Mouse (Mus musculus) hindbrain, embryonic 11.5 days (tissue): ENCODE results near the gene Scaf8. TPM values are rescaled to one million over a fixed set of nuclear protein-coding genes. Genes with fewer than 3 reads are reported as not detected.

Experiments used
- ATAC-seq: fragments of 200-750 bp; cut with Nextera tagmentation; 2 replicates; pipeline ENCODE4 v1.8.0; 2017; ENCODE audit warnings: mild to moderate bottlenecking, moderate TSS enrichment, moderate library complexity; ENCODE audit not compliant: low FRiP score
- DNase-seq: peaks from one replicate; pipeline ENCODE4 v3.0.0-alpha.2; 2015; ENCODE audit warnings: low spot score
- H3K27ac ChIP-seq: fragments of 300-500 bp; sonication (generic); 2 replicates; pipeline ENCODE4 v1.5.1; 2014; ENCODE audit warnings: mild to moderate bottlenecking, low read depth, low read length
- H3K27me3 ChIP-seq: fragments of 300-500 bp; sonication (generic); 2 replicates; pipeline ENCODE4 v1.6.1; 2014; ENCODE audit warnings: mild to moderate bottlenecking, low read length, moderate library complexity, mixed read lengths; ENCODE audit not compliant: control insufficient read depth, insufficient read depth
- H3K36me3 ChIP-seq: fragments of 300-500 bp; sonication (generic); 2 replicates; pipeline ENCODE4 v1.6.1; 2014; ENCODE audit warnings: mild to moderate bottlenecking, low read length, moderate library complexity, mixed read lengths; ENCODE audit not compliant: control insufficient read depth, insufficient read depth
- H3K4me1 ChIP-seq: fragments of 300-500 bp; sonication (generic); replicated peaks from 2 replicates; pipeline ENCODE4 v1.6.1; 2014; ENCODE audit warnings: low read length, mixed read lengths; ENCODE audit not compliant: control insufficient read depth, insufficient read depth
- H3K4me2 ChIP-seq: fragments of 300-500 bp; sonication (generic); replicated peaks from 2 replicates; pipeline ENCODE4 v1.6.1; 2014; ENCODE audit warnings: mild to moderate bottlenecking, low read depth, low read length
- H3K4me3 ChIP-seq: fragments of 300-500 bp; sonication (generic); 2 replicates; pipeline ENCODE4 v1.5.1; 2014; ENCODE audit warnings: low read depth, low read length
- H3K9ac ChIP-seq: fragments of 300-500 bp; sonication (generic); 2 replicates; pipeline ENCODE4 v1.6.1; 2014; ENCODE audit warnings: low read depth, low read length
- H3K9me3 ChIP-seq: fragments of 300-500 bp; sonication (generic); 2 replicates; pipeline ENCODE4 v1.6.1; 2016; ENCODE audit warnings: low read length; ENCODE audit not compliant: control insufficient read depth
- WGBS: fragments of 180-500 bp; shearing (Covaris S2); extraction: QIAGEN DNeasy Blood & Tissue Kit; methylation state at CpG from one replicate; pipeline ENCODE4 v1.1.7; 2014; 5-methylcytosine and 5-hydroxymethylcytosine counted together
- polyA plus RNA-seq: library from polyadenylated mRNA; unstranded; fragments of >200 nt; fragmentation: Nextera tagmentation; extraction: Ambion mirVana; gene quantifications from 2 replicates; pipeline ENCODE4 v1.2.1, GENCODE M21; 2014

The Scaf8 gene
- polyA plus RNA-seq, 1 experiment from 2014 or later, result 24.3 TPM

GRCm38 (mm10) chr17:3244881-3245739 is 130.3 kb downstream of the Scaf8 start:
- H3K4me2 ChIP-seq, result no peak overlapping the region
- H3K9ac ChIP-seq, result no peak overlapping the region
- no peak for ATAC-seq
- DNase-seq, result no peak
- 0 out of 2 replicates have a peak overlapping the region, but pooled peaks have one; percentile 49 for H3K27ac ChIP-seq
- peaks cover 8% of the 10 kb centered on the region; the same call in 1 of the 2 replicates for H3K4me1 ChIP-seq
- H3K27me3 ChIP-seq, result no peaks in the 10 kb centered on the region
- H3K36me3 ChIP-seq, result no peaks in the 10 kb centered on the region
- no peaks in the 10 kb centered on the region for H3K9me3 ChIP-seq
- no peak overlapping the region for H3K4me3 ChIP-seq
- 69% methylated on average over 8 of the region's 8 CpGs for WGBS

GRCm38 (mm10) chr17:3246665-3247370 is 132.0 kb downstream of the Scaf8 start:
- Histone ChIP-seq H3K4me2 (no peak overlapping the region), H3K27ac (peak overlapping the region; percentile 82), H3K9me3 (no peaks in the 10 kb centered on the region), H3K27me3 (no peaks in the 10 kb centered on the region), H3K9ac (no peak overlapping the region), H3K4me1 (peaks cover 8% of the 10 kb centered on the region; the same call in 1 of the 2 replicates), H3K36me3 (no peaks in the 10 kb centered on the region), H3K4me3 (no peak overlapping the region)
- DNase-seq (peak; percentile 54), ATAC-seq (peak; percentile 88)
- 41% methylated on average over 7 of the region's 7 CpGs for WGBS

Other genes with a start within 250 kb of the Scaf8 start
- 5.3 and 5.5 TPM in 2 replicates for gene Tiam2, start 211.6 kb downstream of the Scaf8 start, polyA plus RNA-seq